Mouse (Mus musculus) small intestine, adult 2 months (tissue): ENCODE data around the gene Ubxn11.
"Not testable (repeated sequence)": the region's sequence is repeated elsewhere in the genome, so short reads cannot be mapped to it uniquely, and the experiment has no call there.

ENCODE experiments used
- CTCF ChIP-seq: fragments of 200-500 bp; IDR thresholded peaks from 2 replicates; pipeline ENCODE4 v1.5.1; 2012; ENCODE audit warnings: low read depth, mild to moderate bottlenecking, control low read depth, inconsistent platforms, low read length, moderate library complexity, mixed read lengths; ENCODE audit not compliant: insufficient replicate concordance, insufficient read length; ENCODE audit errors: extremely low read depth
- POLR2A ChIP-seq: fragments of 200-500 bp; IDR thresholded peaks from 2 replicates; pipeline ENCODE4 v1.6.1; 2012; ENCODE audit warnings: low read depth, mild to moderate bottlenecking, control low read depth, inconsistent platforms, low read length, moderate library complexity

DNA sequence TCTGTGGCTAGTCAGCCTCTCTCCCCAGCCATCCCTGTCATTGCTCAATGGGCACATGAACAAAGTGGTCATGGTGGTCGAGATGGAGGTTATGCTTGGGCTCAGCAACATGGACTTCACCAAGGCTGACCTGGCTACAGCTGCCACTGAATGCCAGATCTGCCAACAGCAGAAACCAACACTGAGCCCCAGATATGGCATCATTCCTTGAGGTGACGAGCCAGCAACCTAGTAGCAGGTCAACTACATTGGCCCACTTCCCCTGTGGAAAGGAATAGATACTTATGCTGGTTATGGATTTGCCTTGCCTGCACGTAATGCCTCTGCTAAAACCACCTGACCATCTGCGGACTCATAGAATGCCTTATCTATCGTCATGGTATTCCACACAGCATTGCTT, 41.9 kb downstream of the Ubxn11 start:
- not testable (repeated sequence) for TF ChIP-seq POLR2A, CTCF
